ENCODE assay signal across 22 mouse cellular contexts in genomic region chr13:97358781-97359305, GRCm38 (mm10).
A peak's percentile ranks its signal among the peaks of the same experiment; 100 is the strongest.
DNase-seq lines count a peak whose midpoint lies in the region; ATAC-seq and TF ChIP-seq lines count a peak whose summit lies in the region.
"Had no signal": no experiment of that assay in that cellular context is flagged by ENCODE, and none has a peak within 500 bp of the region (broad histone marks: within the 10 kb centered on the region; RNA-seq: fewer than 3 reads in every experiment).

No protein-coding gene starts in this region.

- no peak overlapping the region for H3K4me3 ChIP-seq in midbrain, embryonic 10.5 days
- no peak overlapping the region for H3K4me3 ChIP-seq in midbrain, embryonic 13.5 days (replicated peaks)
- H3K4me3 ChIP-seq in ES-Bruce4 (ENCODE audit: low read depth, low read length): no peak overlapping the region
- H3K4me3 ChIP-seq in ES-E14 (ENCODE audit: insufficient read depth in 1 of 2, low read depth in 1 of 2, low read length in 2 of 2, poor library complexity in 1 of 2, severe bottlenecking in 1 of 2): no peak overlapping the region
- H3K4me3 ChIP-seq: embryonic facial prominence, embryonic 10.5 days; embryonic facial prominence, embryonic 12.5 days; forebrain, embryonic 13.5 days; forebrain, embryonic 15.5 days had no signal

- peaks cover 13% of the 10 kb centered on the region for H3K27me3 ChIP-seq in midbrain, embryonic 10.5 days (ENCODE audit: low read depth, poor library complexity, severe bottlenecking)
- 0 out of 2 replicates have a peak, but pooled peaks cover 4% of the 10 kb centered on the region for H3K27me3 ChIP-seq in midbrain, embryonic 13.5 days
- no peaks in the 10 kb centered on the region for H3K27me3 ChIP-seq in ES-Bruce4 (ENCODE audit: control insufficient read depth, insufficient read depth, low read length, poor library complexity, severe bottlenecking)
- H3K27me3 ChIP-seq: CH12.LX; embryonic facial prominence, embryonic 12.5 days; forebrain, embryonic 13.5 days; forebrain, embryonic 15.5 days had no signal

- no peak for ATAC-seq in midbrain, embryonic 13.5 days
- no peak for ATAC-seq in CD4-positive, CD25-positive, alpha-beta regulatory T cell, adult 4 months
- ATAC-seq: forebrain, embryonic 13.5 days; forebrain, embryonic 15.5 days; forebrain, postnatal 0 days had no signal

- no peaks in the 10 kb centered on the region for H3K9me3 ChIP-seq in midbrain, embryonic 10.5 days (replicated peaks)
- H3K9me3 ChIP-seq in midbrain, embryonic 13.5 days: peaks cover 2% of the 10 kb centered on the region; the same call in 1 of the 2 replicates
- H3K9me3 ChIP-seq in ES-Bruce4 (replicated peaks; ENCODE audit: control insufficient read depth, insufficient read depth, low read length, poor library complexity, severe bottlenecking): no peaks in the 10 kb centered on the region
- H3K9me3 ChIP-seq in ES-E14 (ENCODE audit: control insufficient read depth, insufficient read depth, low read depth, low read length): no peaks in the 10 kb centered on the region
- H3K9me3 ChIP-seq: embryonic facial prominence, embryonic 10.5 days; embryonic facial prominence, embryonic 12.5 days; forebrain, embryonic 13.5 days; forebrain, embryonic 15.5 days; G1E had no signal

- H3K4me2 ChIP-seq in midbrain, embryonic 13.5 days (replicated peaks): no peak overlapping the region
- H3K4me2 ChIP-seq: embryonic facial prominence, embryonic 12.5 days; forebrain, embryonic 13.5 days; forebrain, embryonic 15.5 days had no signal

- DNase-seq in midbrain, embryonic 10.5 days (ENCODE audit: low spot score): no peak
- no peak for DNase-seq in ES-E14 (ENCODE audit: low read depth, low spot score)
- peak; percentile 60 for DNase-seq in ZHBTc4 (ENCODE audit: low read depth, low spot score)
- DNase-seq in adrenal gland, adult 2 months: no peak
- DNase-seq in liver: no peak
- DNase-seq: adrenal gland, adult 8-10 months; adrenal gland, postnatal 14 days; adrenal gland, postnatal 36 days; cerebellum, adult 11 months; cerebellum, adult 18-20 months; cerebellum, adult 9-10 months; cerebellum, postnatal 25 days; forebrain, postnatal 0 days had no signal

- peak overlapping the region; percentile 49; the same call in 1 of the 2 replicates for H3K27ac ChIP-seq in midbrain, embryonic 10.5 days (replicated peaks)
- no peak overlapping the region for H3K27ac ChIP-seq in midbrain, embryonic 13.5 days
- H3K27ac ChIP-seq in ES-Bruce4 (ENCODE audit: insufficient read depth, low read length) (peak overlapping the region; percentile 27; the same call in 1 of the 2 replicates), ES-E14 (ENCODE audit: insufficient read depth, low read depth, low read length, poor library complexity, severe bottlenecking) (peak overlapping the region; percentile 33; the same call in 1 of the 2 replicates)
- H3K27ac ChIP-seq: embryonic facial prominence, embryonic 10.5 days; forebrain, embryonic 13.5 days; forebrain, embryonic 15.5 days had no signal

- in situ Hi-C loops in ES-E14 (cut with MboI; ENCODE audit: low sequenced_read_pairs in 2 of 2, unreplicated experiment in 2 of 2): no loop called here

- no peak for TF ChIP-seq CTCF in ES-Bruce4 (IDR thresholded peaks at IDR 0.05; ENCODE audit: low read depth, low read length)

- no peaks in the 10 kb centered on the region for H3K36me3 ChIP-seq in midbrain, embryonic 10.5 days
- no peaks in the 10 kb centered on the region for H3K36me3 ChIP-seq in midbrain, embryonic 13.5 days
- H3K36me3 ChIP-seq in ES-Bruce4 (ENCODE audit: control insufficient read depth, insufficient read depth, low read length, poor library complexity, severe bottlenecking) (no peaks in the 10 kb centered on the region), ES-E14 (ENCODE audit: control insufficient read depth, insufficient read depth, low read length, poor library complexity, severe bottlenecking) (no peaks in the 10 kb centered on the region)
- H3K36me3 ChIP-seq: embryonic facial prominence, embryonic 10.5 days; embryonic facial prominence, embryonic 12.5 days; forebrain, embryonic 15.5 days; G1E had no signal

- no peak overlapping the region for H3K9ac ChIP-seq in midbrain, embryonic 13.5 days (replicated peaks)
- H3K9ac ChIP-seq in ES-Bruce4 (ENCODE audit: low read depth, poor library complexity, severe bottlenecking) (no peak overlapping the region), ES-E14 (ENCODE audit: insufficient read depth, low read depth, low read length, poor library complexity, severe bottlenecking) (no peak overlapping the region)
- H3K9ac ChIP-seq: embryonic facial prominence, embryonic 12.5 days; forebrain, embryonic 13.5 days; forebrain, embryonic 15.5 days; forebrain, postnatal 0 days had no signal

- H3K4me1 ChIP-seq in midbrain, embryonic 10.5 days: peaks cover 21% of the 10 kb centered on the region
- no peaks in the 10 kb centered on the region; the same call in none of the 2 replicates for H3K4me1 ChIP-seq in midbrain, embryonic 13.5 days (replicated peaks)
- H3K4me1 ChIP-seq in ES-Bruce4 (ENCODE audit: control insufficient read depth, insufficient read depth, low read length) (no peaks in the 10 kb centered on the region), ES-E14 (ENCODE audit: control insufficient read depth in 2 of 2, insufficient read depth in 2 of 2, low read length in 2 of 2, poor library complexity in 1 of 2) (peaks cover 10% of the 10 kb centered on the region in 2 experiments)
- H3K4me1 ChIP-seq: embryonic facial prominence, embryonic 12.5 days; forebrain, embryonic 15.5 days had no signal

- no peak for TF ChIP-seq EP300 in ES-Bruce4 (IDR thresholded peaks at IDR 0.05; ENCODE audit: insufficient read depth, low read depth, low read length)

- no peak for TF ChIP-seq POLR2A in ES-Bruce4 (IDR thresholded peaks at IDR 0.05; ENCODE audit: insufficient read depth, low read length)

- 81% methylated on average over 8 of the region's 8 CpGs for WGBS in midbrain, embryonic 10.5 days
- 85% methylated on average over 8 of the region's 8 CpGs for WGBS in midbrain, embryonic 13.5 days

TF ChIP-seq in ES-E14, 5 proteins besides CTCF, POLR2A, EP300 and RAD21:
- TF ChIP-seq HCFC1 (IDR thresholded peaks at IDR 0.05; ENCODE audit: borderline replicate concordance, insufficient read depth, low read length) (no peak), ZC3H11A (IDR thresholded peaks at IDR 0.05; ENCODE audit: borderline replicate concordance, low read depth, low read length) (no peak), ZNF384 (IDR thresholded peaks at IDR 0.05; ENCODE audit: low read depth, low read length) (no peak), MAFK (IDR thresholded peaks at IDR 0.05; ENCODE audit: insufficient read depth, low read depth, low read length) (no peak), CHD2 (IDR thresholded peaks at IDR 0.05; ENCODE audit: low read depth, low read length) (no peak)
